Mouse (Mus musculus): ENCODE data around the gene Loxl4.

- TF ChIP-seq CTCF (IDR thresholded peaks at IDR 0.05; ENCODE audit: extremely low read depth, insufficient read length, insufficient replicate concordance, low read depth, low read length) (no peak), POLR2A (IDR thresholded peaks at IDR 0.05; ENCODE audit: low read depth, low read length) (no peak)
Observed at GRCm38 (mm10) chr19:42567020-42567419, 45.6 kb downstream of the Loxl4 start.
